Mouse (Mus musculus): ENCODE results near the gene Epb41l5. TPM values are rescaled to one million over a fixed set of nuclear protein-coding genes. Genes with fewer than 3 reads are reported as not detected.

Gene Epb41l5
- polyA plus RNA-seq, 1 experiment from 2014 or later = 12.0 TPM

- 78% methylated on average over 2 of the region's 2 CpGs for WGBS
- no peak overlapping the region for H3K4me2 ChIP-seq
- H3K4me3 ChIP-seq = no peak overlapping the region
- H3K36me3 ChIP-seq = no peaks in the 10 kb centered on the region; the same call in 1 of the 2 replicates
- no peak overlapping the region for H3K9ac ChIP-seq
- no peak for ATAC-seq (ENCODE audit: insufficient number of reproducible peaks, insufficient read depth, low FRiP score, low TSS enrichment, low read depth)
- H3K4me1 ChIP-seq = no peaks in the 10 kb centered on the region
- H3K9me3 ChIP-seq = no peaks in the 10 kb centered on the region
- H3K27me3 ChIP-seq = no peaks in the 10 kb centered on the region
- no peak overlapping the region for H3K27ac ChIP-seq
Measured at GRCm38 (mm10) chr1:119545164-119545563, 103.6 kb downstream of the Epb41l5 start.

- H3K27me3 ChIP-seq = no peaks in the 10 kb centered on the region
- no peak overlapping the region for H3K27ac ChIP-seq
- H3K9ac ChIP-seq = no peak overlapping the region
- WGBS = 89% methylated on average over 5 of the region's 5 CpGs
- H3K4me1 ChIP-seq = no peaks in the 10 kb centered on the region
- no peak overlapping the region for H3K4me3 ChIP-seq
- H3K9me3 ChIP-seq = no peaks in the 10 kb centered on the region
- no peak overlapping the region for H3K4me2 ChIP-seq
- H3K36me3 ChIP-seq = no peaks in the 10 kb centered on the region
- no peak for ATAC-seq (ENCODE audit: insufficient number of reproducible peaks, insufficient read depth, low FRiP score, low TSS enrichment, low read depth)
Measured at GRCm38 (mm10) chr1:119544611-119545155, 104.1 kb downstream of the Epb41l5 start.

DNA sequence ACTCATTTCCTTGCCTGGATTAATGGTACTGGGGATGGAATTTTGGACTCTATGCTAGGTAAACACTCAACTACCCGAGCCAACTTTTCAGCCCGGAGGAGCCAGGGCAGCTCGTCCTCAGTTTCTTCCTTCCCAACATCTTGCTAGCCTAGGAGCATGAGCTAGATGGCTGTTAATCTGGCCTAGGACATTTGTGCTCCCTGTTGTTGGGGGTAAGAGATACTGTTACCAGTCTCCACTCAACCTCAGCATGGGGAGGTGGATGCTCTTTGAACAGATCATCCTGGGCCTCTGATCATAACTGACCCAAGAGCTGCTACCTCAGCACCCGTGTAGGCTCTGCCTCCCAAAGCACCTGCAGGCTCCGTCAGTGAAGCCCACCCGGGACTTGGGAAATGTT, 105.5 kb downstream of the Epb41l5 start:
- no peaks in the 10 kb centered on the region for H3K27me3 ChIP-seq

GRCm38 (mm10) chr1:119541570-119541969, 107.2 kb downstream of the Epb41l5 start:
- Histone ChIP-seq H3K4me1 (no peaks in the 10 kb centered on the region), H3K27ac (no peak overlapping the region), H3K9me3 (no peaks in the 10 kb centered on the region), H3K9ac (no peak overlapping the region), H3K4me3 (no peak overlapping the region), H3K36me3 (no peaks in the 10 kb centered on the region), H3K4me2 (no peak overlapping the region), H3K27me3 (no peaks in the 10 kb centered on the region)
- WGBS = 50% methylated on average over 3 of the region's 3 CpGs
- 0 out of 2 replicates have a peak, but pooled peaks have one; percentile 15 for ATAC-seq (ENCODE audit: insufficient number of reproducible peaks, insufficient read depth, low FRiP score, low TSS enrichment, low read depth)

More for the DNA sequence above, 105.5 kb downstream of the Epb41l5 start:
- Histone ChIP-seq H3K36me3 (no peaks in the 10 kb centered on the region), H3K4me2 (no peak overlapping the region), H3K9ac (no peak overlapping the region), H3K4me1 (no peaks in the 10 kb centered on the region), H3K9me3 (no peaks in the 10 kb centered on the region), H3K4me3 (no peak overlapping the region), H3K27ac (no peak overlapping the region)
- no peak for ATAC-seq (ENCODE audit: insufficient number of reproducible peaks, insufficient read depth, low FRiP score, low TSS enrichment, low read depth)
- WGBS = 91% methylated on average over 6 of the region's 6 CpGs

- H3K9me3 ChIP-seq = no peaks in the 10 kb centered on the region
- no peak overlapping the region for H3K27ac ChIP-seq
- 0 out of 2 replicates have a peak, but pooled peaks have one; percentile 34 for ATAC-seq (ENCODE audit: insufficient number of reproducible peaks, insufficient read depth, low FRiP score, low TSS enrichment, low read depth)
- H3K27me3 ChIP-seq = no peaks in the 10 kb centered on the region
- H3K36me3 ChIP-seq = no peaks in the 10 kb centered on the region
- no peaks in the 10 kb centered on the region for H3K4me1 ChIP-seq
- 73% methylated on average over 9 of the region's 9 CpGs for WGBS
- no peak overlapping the region for H3K9ac ChIP-seq
- no peak overlapping the region for H3K4me3 ChIP-seq
- no peak overlapping the region for H3K4me2 ChIP-seq
Measured at GRCm38 (mm10) chr1:119540836-119541557, 107.8 kb downstream of the Epb41l5 start.

- Histone ChIP-seq H3K4me1 (no peaks in the 10 kb centered on the region), H3K27ac (no peak overlapping the region), H3K9ac (no peak overlapping the region), H3K9me3 (no peaks in the 10 kb centered on the region), H3K4me3 (no peak overlapping the region), H3K27me3 (no peaks in the 10 kb centered on the region), H3K4me2 (no peak overlapping the region), H3K36me3 (no peaks in the 10 kb centered on the region)
- no peak for ATAC-seq (ENCODE audit: insufficient number of reproducible peaks, insufficient read depth, low FRiP score, low TSS enrichment, low read depth)
- WGBS = 66% methylated on average over 2 of the region's 2 CpGs
Measured at GRCm38 (mm10) chr1:119539252-119539651, 109.5 kb downstream of the Epb41l5 start.

DNA sequence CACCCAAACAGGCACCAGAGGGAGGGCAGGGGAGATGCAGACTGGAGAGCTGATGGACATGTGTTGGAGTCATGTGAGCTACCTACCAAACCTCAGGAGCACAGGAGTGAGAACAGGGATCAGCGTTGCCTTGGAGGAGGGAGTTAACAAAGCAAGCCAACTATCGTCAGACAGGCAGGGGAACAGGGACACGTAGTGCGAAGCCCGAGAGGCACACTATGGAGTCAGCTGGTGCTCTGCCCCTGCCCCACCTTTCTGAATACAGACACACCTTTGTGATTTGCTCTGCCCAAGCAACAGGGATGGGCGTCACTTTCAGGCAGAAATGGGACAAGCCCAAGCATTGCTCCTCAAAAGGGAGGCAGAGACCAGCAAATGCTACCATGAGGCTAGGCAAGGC, 111.1 kb downstream of the Epb41l5 start:
- H3K4me3 ChIP-seq = no peak overlapping the region
- H3K27me3 ChIP-seq = no peaks in the 10 kb centered on the region
- H3K36me3 ChIP-seq = no peaks in the 10 kb centered on the region
- ATAC-seq (ENCODE audit: insufficient number of reproducible peaks, insufficient read depth, low FRiP score, low TSS enrichment, low read depth) = no peak
- no peak overlapping the region for H3K9ac ChIP-seq
- 85% methylated on average over 6 of the region's 6 CpGs for WGBS
- H3K9me3 ChIP-seq = no peaks in the 10 kb centered on the region
- no peaks in the 10 kb centered on the region for H3K4me1 ChIP-seq
- no peak overlapping the region for H3K4me2 ChIP-seq
- no peak overlapping the region for H3K27ac ChIP-seq

GRCm38 (mm10) chr1:119536122-119536521, 112.7 kb downstream of the Epb41l5 start:
- 76% methylated on average over 2 of the region's 2 CpGs for WGBS
- no peaks in the 10 kb centered on the region for H3K9me3 ChIP-seq
- no peak overlapping the region for H3K4me3 ChIP-seq
- H3K4me2 ChIP-seq = no peak overlapping the region
- no peaks in the 10 kb centered on the region for H3K27me3 ChIP-seq
- no peaks in the 10 kb centered on the region for H3K4me1 ChIP-seq
- no peaks in the 10 kb centered on the region for H3K36me3 ChIP-seq
- ATAC-seq (ENCODE audit: insufficient number of reproducible peaks, insufficient read depth, low FRiP score, low TSS enrichment, low read depth) = no peak
- no peak overlapping the region for H3K9ac ChIP-seq
- H3K27ac ChIP-seq = no peak overlapping the region

DNA sequence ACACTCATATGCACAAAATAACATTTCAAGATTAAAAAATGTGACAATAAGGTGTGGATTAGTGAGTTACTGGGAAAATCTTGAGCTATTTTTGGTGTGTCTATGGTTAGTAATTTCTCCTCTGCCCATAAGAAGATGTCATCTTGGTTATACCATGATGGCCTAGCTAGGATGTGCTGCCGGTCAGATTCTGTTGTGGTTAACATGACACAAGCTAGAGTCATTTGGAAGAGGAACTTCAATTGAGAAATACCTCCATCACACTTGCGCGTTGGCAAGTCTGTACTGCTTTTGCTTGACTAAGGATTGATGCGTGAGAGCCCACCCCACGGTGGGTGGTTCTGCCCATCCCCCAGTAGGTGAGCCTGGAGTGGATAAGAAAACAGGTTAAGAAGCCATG, 114.5 kb downstream of the Epb41l5 start:
- Histone ChIP-seq H3K4me1 (no peaks in the 10 kb centered on the region), H3K27ac (no peak overlapping the region), H3K9me3 (no peaks in the 10 kb centered on the region), H3K4me3 (no peak overlapping the region), H3K27me3 (no peaks in the 10 kb centered on the region), H3K9ac (no peak overlapping the region), H3K36me3 (peaks cover 6% of the 10 kb centered on the region), H3K4me2 (no peak overlapping the region)
- ATAC-seq (ENCODE audit: insufficient number of reproducible peaks, insufficient read depth, low FRiP score, low TSS enrichment, low read depth) = no peak
- WGBS = 92% methylated on average over 5 of the region's 5 CpGs

DNA sequence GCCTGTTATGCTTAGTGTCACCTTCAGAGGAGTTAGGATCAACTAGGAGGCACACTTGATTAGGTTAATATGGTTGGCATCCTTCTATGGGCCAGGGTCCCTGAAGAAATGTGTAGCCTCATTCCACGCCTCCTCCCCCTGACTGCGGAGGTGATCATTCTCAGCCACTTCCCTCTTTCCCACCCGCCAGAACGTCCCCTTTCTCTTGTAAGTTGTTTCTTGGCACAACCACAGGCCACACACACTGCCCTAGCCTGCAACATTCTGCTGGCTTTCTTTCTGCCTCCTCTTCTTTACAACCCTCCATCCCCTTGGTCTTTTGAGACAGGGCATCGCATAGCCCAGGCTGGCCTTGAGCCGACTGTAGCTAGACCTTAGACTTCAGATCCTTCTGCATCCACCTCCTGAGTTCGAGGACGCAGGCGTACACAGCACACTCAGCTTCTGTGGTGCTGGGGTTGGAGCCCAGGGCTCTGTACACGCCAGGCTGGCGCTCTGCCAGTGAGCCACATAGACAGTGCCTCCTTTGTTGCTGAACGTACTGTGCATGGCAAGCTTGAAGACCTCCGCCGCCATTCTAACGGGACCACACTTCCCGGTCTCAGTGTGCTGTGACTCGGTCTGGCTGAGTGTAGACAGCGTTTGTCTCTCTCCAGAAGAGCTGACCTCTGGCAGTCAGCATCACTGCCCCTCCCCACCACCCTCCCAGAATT, 115.6 kb downstream of the Epb41l5 start:
- WGBS = 78% methylated on average over 18 of the region's 18 CpGs
- H3K9ac ChIP-seq = no peak overlapping the region
- no peak for ATAC-seq (ENCODE audit: insufficient number of reproducible peaks, insufficient read depth, low FRiP score, low TSS enrichment, low read depth)
- H3K27me3 ChIP-seq = no peaks in the 10 kb centered on the region
- no peak overlapping the region for H3K4me2 ChIP-seq
- H3K4me1 ChIP-seq = no peaks in the 10 kb centered on the region
- no peak overlapping the region for H3K4me3 ChIP-seq
- peaks cover 17% of the 10 kb centered on the region for H3K36me3 ChIP-seq
- H3K9me3 ChIP-seq = peaks cover 4% of the 10 kb centered on the region; the same call in 1 of the 2 replicates
- no peak overlapping the region for H3K27ac ChIP-seq

DNA sequence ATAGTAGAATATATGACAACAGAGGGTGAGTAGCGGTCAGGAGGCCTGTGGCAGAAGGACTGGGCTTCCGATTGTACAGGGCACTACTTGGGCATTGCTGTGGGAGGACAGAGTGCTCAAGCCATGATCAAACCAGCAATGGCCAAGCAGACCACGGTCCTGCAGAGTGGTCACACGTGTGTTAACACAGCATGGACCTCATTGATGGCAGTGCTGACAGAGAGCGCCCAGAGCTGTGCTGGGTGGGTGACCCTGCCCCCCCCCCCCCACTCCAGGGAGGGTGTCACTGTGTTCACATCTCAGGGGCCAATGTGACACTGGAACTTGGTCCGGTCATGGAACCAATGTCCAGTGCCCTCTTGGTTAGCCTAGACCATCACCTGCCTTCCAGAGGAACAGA, 116.6 kb downstream of the Epb41l5 start:
- ATAC-seq (ENCODE audit: insufficient number of reproducible peaks, insufficient read depth, low FRiP score, low TSS enrichment, low read depth) = 0 out of 2 replicates have a peak, but pooled peaks have one; percentile 68
- no peaks in the 10 kb centered on the region for H3K27me3 ChIP-seq
- no peak overlapping the region for H3K4me2 ChIP-seq
- peaks cover under 1% of the 10 kb centered on the region; the same call in 1 of the 2 replicates for H3K4me1 ChIP-seq
- no peak overlapping the region for H3K4me3 ChIP-seq
- 92% methylated on average over 6 of the region's 6 CpGs for WGBS
- peaks cover 28% of the 10 kb centered on the region for H3K36me3 ChIP-seq
- no peak overlapping the region for H3K9ac ChIP-seq
- H3K9me3 ChIP-seq = peaks cover 9% of the 10 kb centered on the region; the same call in 1 of the 2 replicates
- H3K27ac ChIP-seq = no peak overlapping the region
